Mouse (Mus musculus) heart, embryonic 11.5 days (tissue): ENCODE results near the gene Tgfb1. TPM values are rescaled to one million over a fixed set of nuclear protein-coding genes. Genes with fewer than 3 reads are reported as not detected.

Experiments used
- ATAC-seq: fragments of 200-750 bp; cut with Nextera tagmentation; replicated peaks from 2 replicates; pipeline ENCODE4 v1.8.0; 2017; ENCODE audit warnings: moderate library complexity; ENCODE audit not compliant: insufficient number of reproducible peaks, low FRiP score, low TSS enrichment
- H3K27ac ChIP-seq: fragments of 300-500 bp; sonication (generic); 2 replicates; pipeline ENCODE4 v1.5.1; 2014; ENCODE audit warnings: mild to moderate bottlenecking, low read depth, low read length
- H3K27me3 ChIP-seq: fragments of 300-500 bp; sonication (generic); 2 replicates; pipeline ENCODE4 v1.6.1; 2014; ENCODE audit warnings: mild to moderate bottlenecking, low read length, mixed read lengths; ENCODE audit not compliant: control insufficient read depth, insufficient read depth
- H3K36me3 ChIP-seq: fragments of 300-500 bp; sonication (generic); 2 replicates; pipeline ENCODE4 v1.6.1; 2014; ENCODE audit warnings: mild to moderate bottlenecking, low read length, moderate library complexity, mixed read lengths; ENCODE audit not compliant: control insufficient read depth, insufficient read depth
- H3K4me1 ChIP-seq: fragments of 300-500 bp; sonication (generic); 2 replicates; pipeline ENCODE4 v1.6.1; 2014; ENCODE audit warnings: low read length; ENCODE audit not compliant: control insufficient read depth, insufficient read depth
- H3K4me2 ChIP-seq: fragments of 300-500 bp; sonication (generic); 2 replicates; pipeline ENCODE4 v1.6.1; 2014; ENCODE audit warnings: mild to moderate bottlenecking, moderate library complexity
- H3K4me3 ChIP-seq: fragments of 300-500 bp; sonication (generic); 2 replicates; pipeline ENCODE4 v1.5.1; 2014; ENCODE audit warnings: low read depth, low read length
- H3K9ac ChIP-seq: fragments of 300-500 bp; sonication (generic); 2 replicates; pipeline ENCODE4 v1.6.1; 2014; ENCODE audit warnings: mild to moderate bottlenecking, low read depth, low read length, moderate library complexity
- H3K9me3 ChIP-seq: fragments of 300-500 bp; sonication (generic); replicated peaks from 2 replicates; pipeline ENCODE4 v1.6.1; 2016; ENCODE audit warnings: low read length; ENCODE audit not compliant: control insufficient read depth
- WGBS: fragments of 180-500 bp; shearing (Covaris S2); extraction: QIAGEN DNeasy Blood & Tissue Kit; methylation state at CpG from one replicate; pipeline ENCODE4 v1.1.7; 2014; ENCODE audit not compliant: insufficient replicate concordance; 5-methylcytosine and 5-hydroxymethylcytosine counted together
- polyA plus RNA-seq: library from polyadenylated mRNA; unstranded; fragments of >200 nt; fragmentation: Nextera tagmentation; extraction: Ambion mirVana; gene quantifications from 2 replicates; pipeline ENCODE4 v1.2.1, GENCODE M21; 2014

Gene Tgfb1
- polyA plus RNA-seq, 1 experiment from 2014 or later: 3.6 TPM

GRCm38 (mm10) chr7:25704716-25705364 is 18.0 kb downstream of the Tgfb1 start:
- H3K4me1 ChIP-seq: peaks cover 46% of the 10 kb centered on the region
- no peak overlapping the region for H3K9ac ChIP-seq
- H3K4me3 ChIP-seq: peak overlapping the region; percentile 25; the same call in 1 of the 2 replicates
- peak overlapping the region; percentile 59 for H3K4me2 ChIP-seq
- ATAC-seq: peak; percentile 15; the same call in 1 of the 2 replicates
- 14% methylated on average over 31 of the region's 37 CpGs for WGBS
- H3K27ac ChIP-seq: no peak overlapping the region
- H3K27me3 ChIP-seq: no peaks in the 10 kb centered on the region
- H3K9me3 ChIP-seq: peaks cover 4% of the 10 kb centered on the region; the same call in 1 of the 2 replicates
- peaks cover 2% of the 10 kb centered on the region; the same call in 1 of the 2 replicates for H3K36me3 ChIP-seq

- no peak for ATAC-seq
- 59% methylated on average over 6 of the region's 6 CpGs for WGBS
- no peak overlapping the region for H3K4me2 ChIP-seq
- no peak overlapping the region for H3K4me3 ChIP-seq
- H3K27ac ChIP-seq: peak overlapping the region; percentile 50; the same call in 1 of the 2 replicates
- no peak overlapping the region for H3K9ac ChIP-seq
- no peaks in the 10 kb centered on the region; the same call in 1 of the 2 replicates for H3K36me3 ChIP-seq
- H3K4me1 ChIP-seq: peaks cover 56% of the 10 kb centered on the region
- peaks cover 3% of the 10 kb centered on the region; the same call in 1 of the 2 replicates for H3K9me3 ChIP-seq
- no peaks in the 10 kb centered on the region for H3K27me3 ChIP-seq
Observed at GRCm38 (mm10) chr7:25705801-25706251, 19.0 kb downstream of the Tgfb1 start.

GRCm38 (mm10) chr7:25706578-25707170 is 19.9 kb downstream of the Tgfb1 start:
- no peaks in the 10 kb centered on the region for H3K27me3 ChIP-seq
- peaks cover 64% of the 10 kb centered on the region for H3K4me1 ChIP-seq
- H3K9ac ChIP-seq: 0 out of 2 replicates have a peak overlapping the region, but pooled peaks have one; percentile 10
- H3K9me3 ChIP-seq: 0 out of 2 replicates have a peak, but pooled peaks cover 3% of the 10 kb centered on the region
- no peak overlapping the region for H3K4me2 ChIP-seq
- peak overlapping the region; percentile 71; the same call in 1 of the 2 replicates for H3K27ac ChIP-seq
- no peak overlapping the region for H3K4me3 ChIP-seq
- WGBS: 56% methylated on average over 7 of the region's 7 CpGs
- no peaks in the 10 kb centered on the region; the same call in 1 of the 2 replicates for H3K36me3 ChIP-seq
- ATAC-seq: no peak

GRCm38 (mm10) chr7:25707581-25708292 is 20.9 kb downstream of the Tgfb1 start:
- Histone ChIP-seq H3K9ac (no peak overlapping the region), H3K27ac (peak overlapping the region; percentile 71), H3K9me3 (no peaks in the 10 kb centered on the region), H3K4me1 (peaks cover 75% of the 10 kb centered on the region), H3K4me2 (no peak overlapping the region), H3K36me3 (peaks cover 6% of the 10 kb centered on the region), H3K27me3 (no peaks in the 10 kb centered on the region), H3K4me3 (no peak overlapping the region)
- WGBS: 51% methylated on average over 15 of the region's 15 CpGs
- 0 out of 2 replicates have a peak, but pooled peaks have one; percentile 12 for ATAC-seq

- Histone ChIP-seq H3K4me2 (peak overlapping the region; percentile 58), H3K36me3 (peaks cover 23% of the 10 kb centered on the region), H3K4me3 (peak overlapping the region; percentile 4; the same call in 1 of the 2 replicates), H3K9ac (peak overlapping the region; percentile 65), H3K27ac (peak overlapping the region; percentile 75), H3K27me3 (no peaks in the 10 kb centered on the region), H3K4me1 (peaks cover 62% of the 10 kb centered on the region), H3K9me3 (no peaks in the 10 kb centered on the region)
- ATAC-seq: no peak
- 12% methylated on average over 12 of the region's 12 CpGs for WGBS
Observed at GRCm38 (mm10) chr7:25709961-25710360, 23.2 kb downstream of the Tgfb1 start.

GRCm38 (mm10) chr7:25710519-25711130 is 23.8 kb downstream of the Tgfb1 start:
- ATAC-seq: 0 out of 2 replicates have a peak, but pooled peaks have one; percentile 37
- H3K4me1 ChIP-seq: peaks cover 57% of the 10 kb centered on the region
- no peaks in the 10 kb centered on the region for H3K9me3 ChIP-seq
- 6% methylated on average over 5 of the region's 7 CpGs for WGBS
- peak overlapping the region; percentile 58 for H3K4me2 ChIP-seq
- H3K27me3 ChIP-seq: no peaks in the 10 kb centered on the region
- peak overlapping the region; percentile 4; the same call in 1 of the 2 replicates for H3K4me3 ChIP-seq
- H3K36me3 ChIP-seq: peaks cover 28% of the 10 kb centered on the region
- peak overlapping the region; percentile 65 for H3K9ac ChIP-seq
- H3K27ac ChIP-seq: peak overlapping the region; percentile 75

- ATAC-seq: no peak
- 44% methylated on average over 5 of the region's 5 CpGs for WGBS
Observed at GRCm38 (mm10) chr7:25711165-25711564, 24.4 kb downstream of the Tgfb1 start.

GRCm38 (mm10) chr7:25711731-25712197 is 25.0 kb downstream of the Tgfb1 start:
- Histone ChIP-seq H3K4me2 (peak overlapping the region; percentile 16; the same call in 1 of the 2 replicates), H3K27me3 (no peaks in the 10 kb centered on the region)

More at GRCm38 (mm10) chr7:25711165-25711564, 24.4 kb downstream of the Tgfb1 start:
- H3K9me3 ChIP-seq: no peaks in the 10 kb centered on the region
- no peak overlapping the region for H3K4me3 ChIP-seq
- H3K4me2 ChIP-seq: no peak overlapping the region; the same call in 1 of the 2 replicates
- peaks cover 31% of the 10 kb centered on the region for H3K36me3 ChIP-seq
- peaks cover 54% of the 10 kb centered on the region for H3K4me1 ChIP-seq
- peak overlapping the region; percentile 75 for H3K27ac ChIP-seq
- no peaks in the 10 kb centered on the region for H3K27me3 ChIP-seq
- no peak overlapping the region for H3K9ac ChIP-seq

More at GRCm38 (mm10) chr7:25711731-25712197, 25.0 kb downstream of the Tgfb1 start:
- peak; percentile 43 for ATAC-seq
- peak overlapping the region; percentile 52; the same call in 1 of the 2 replicates for H3K9ac ChIP-seq
- 5% methylated on average over 7 of the region's 7 CpGs for WGBS
- peak overlapping the region; percentile 75 for H3K27ac ChIP-seq
- no peaks in the 10 kb centered on the region for H3K9me3 ChIP-seq
- peaks cover 31% of the 10 kb centered on the region for H3K36me3 ChIP-seq
- H3K4me1 ChIP-seq: peaks cover 48% of the 10 kb centered on the region
- no peak overlapping the region for H3K4me3 ChIP-seq
